In the genomic region with DNA sequence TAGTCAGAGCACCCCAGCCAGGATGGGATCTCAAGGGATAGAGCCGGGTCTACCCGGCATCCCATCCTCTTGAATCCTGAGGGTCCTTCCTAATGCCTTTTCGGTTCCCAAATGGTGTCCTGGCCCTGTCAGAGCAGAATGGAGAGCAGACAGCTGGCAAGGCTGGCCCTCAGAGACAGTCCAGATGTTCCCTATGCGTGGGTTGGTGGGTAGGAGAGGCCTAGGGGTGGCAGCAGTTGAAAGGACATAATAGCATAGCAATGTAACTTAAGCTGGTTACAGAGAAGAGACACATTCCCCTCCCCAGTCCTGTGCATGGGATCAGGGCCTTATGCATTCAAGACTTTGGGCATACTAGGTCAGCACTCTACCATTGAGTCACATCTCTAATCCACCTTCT, we compare ENCODE assay signal across 22 mouse cellular contexts. TPM values are rescaled to one million over a fixed set of nuclear protein-coding genes. Genes with fewer than 3 reads are reported as not detected.
DNase-seq lines count a peak whose midpoint lies in the region; ATAC-seq lines count a peak whose summit lies in the region.
"Had no signal": no experiment of that assay in that cellular context is flagged by ENCODE, and none has a peak within 500 bp of the region (broad histone marks: within the 10 kb centered on the region; RNA-seq: fewer than 3 reads in every experiment).

No protein-coding gene starts in this region.

- ATAC-seq in embryonic facial prominence, embryonic 15.5 days (ENCODE audit: insufficient number of reproducible peaks, low FRiP score, low TSS enrichment, low read depth): no peak
- no peak for ATAC-seq in heart, embryonic 16.5 days (replicated peaks; ENCODE audit: extremely low read depth, insufficient read depth, low FRiP score)
- ATAC-seq in kidney, embryonic 16.5 days (ENCODE audit: low FRiP score, low TSS enrichment): peak; percentile 36; the same call in 1 of the 2 replicates
- no peak for ATAC-seq in midbrain, embryonic 13.5 days
- ATAC-seq: activated CD4-positive, CD25-positive, alpha-beta regulatory T cell, adult 4 months; liver, postnatal 0 days; lung, postnatal 0 days had no signal

- peaks cover 53% of the 10 kb centered on the region for H3K4me1 ChIP-seq in embryonic facial prominence, embryonic 15.5 days
- H3K4me1 ChIP-seq in embryonic facial prominence, embryonic 10.5 days: peaks cover 56% of the 10 kb centered on the region
- peaks cover 29% of the 10 kb centered on the region for H3K4me1 ChIP-seq in heart, embryonic 16.5 days (ENCODE audit: control insufficient read depth, insufficient read depth, low read length)
- H3K4me1 ChIP-seq in kidney, embryonic 16.5 days (ENCODE audit: insufficient read depth, low read length): peaks cover 4% of the 10 kb centered on the region; the same call in 1 of the 2 replicates
- peaks cover 43% of the 10 kb centered on the region for H3K4me1 ChIP-seq in limb, embryonic 10.5 days
- peaks cover 36% of the 10 kb centered on the region for H3K4me1 ChIP-seq in midbrain, embryonic 13.5 days (replicated peaks)

- H3K4me3 ChIP-seq in embryonic facial prominence, embryonic 15.5 days (replicated peaks): no peak overlapping the region
- no peak overlapping the region for H3K4me3 ChIP-seq in embryonic facial prominence, embryonic 10.5 days
- H3K4me3 ChIP-seq in heart, embryonic 16.5 days (ENCODE audit: low read length): no peak overlapping the region
- no peak overlapping the region for H3K4me3 ChIP-seq in kidney, embryonic 16.5 days (ENCODE audit: low read length)
- no peak overlapping the region for H3K4me3 ChIP-seq in limb, embryonic 10.5 days
- no peak overlapping the region for H3K4me3 ChIP-seq in midbrain, embryonic 13.5 days (replicated peaks)
- H3K4me3 ChIP-seq: embryonic facial prominence, embryonic 12.5 days; heart, adult 2 months; layer of hippocampus, adult 2 months; limb, embryonic 12.5 days; midbrain, embryonic 12.5 days had no signal

- no peaks in the 10 kb centered on the region for H3K36me3 ChIP-seq in embryonic facial prominence, embryonic 15.5 days
- H3K36me3 ChIP-seq in embryonic facial prominence, embryonic 10.5 days (replicated peaks): peaks cover 35% of the 10 kb centered on the region
- peaks cover 4% of the 10 kb centered on the region for H3K36me3 ChIP-seq in heart, embryonic 16.5 days (ENCODE audit: control insufficient read depth, insufficient read depth)
- no peaks in the 10 kb centered on the region for H3K36me3 ChIP-seq in kidney, embryonic 16.5 days (ENCODE audit: insufficient read depth, low read length)
- 0 out of 2 replicates have a peak, but pooled peaks cover 3% of the 10 kb centered on the region for H3K36me3 ChIP-seq in limb, embryonic 10.5 days
- peaks cover 53% of the 10 kb centered on the region for H3K36me3 ChIP-seq in midbrain, embryonic 13.5 days

- no peaks in the 10 kb centered on the region for H3K9me3 ChIP-seq in embryonic facial prominence, embryonic 15.5 days (replicated peaks)
- no peaks in the 10 kb centered on the region for H3K9me3 ChIP-seq in embryonic facial prominence, embryonic 10.5 days
- no peaks in the 10 kb centered on the region for H3K9me3 ChIP-seq in heart, embryonic 16.5 days (replicated peaks; ENCODE audit: control insufficient read depth, low read length)
- no peaks in the 10 kb centered on the region for H3K9me3 ChIP-seq in kidney, embryonic 16.5 days (ENCODE audit: low read length)
- H3K9me3 ChIP-seq in limb, embryonic 10.5 days (replicated peaks): no peaks in the 10 kb centered on the region
- no peaks in the 10 kb centered on the region for H3K9me3 ChIP-seq in midbrain, embryonic 13.5 days
- H3K9me3 ChIP-seq: embryonic facial prominence, embryonic 12.5 days; limb, embryonic 12.5 days; midbrain, embryonic 12.5 days had no signal

- no peak overlapping the region for H3K4me2 ChIP-seq in embryonic facial prominence, embryonic 15.5 days (replicated peaks)
- H3K4me2 ChIP-seq in heart, embryonic 16.5 days (ENCODE audit: low read depth, low read length): no peak overlapping the region
- H3K4me2 ChIP-seq in kidney, embryonic 16.5 days (replicated peaks; ENCODE audit: low read depth, low read length): no peak overlapping the region
- H3K4me2 ChIP-seq in midbrain, embryonic 13.5 days (replicated peaks): no peak overlapping the region
- H3K4me2 ChIP-seq: embryonic facial prominence, embryonic 12.5 days; limb, embryonic 12.5 days; liver, embryonic 11.5 days; midbrain, embryonic 12.5 days had no signal

- 69% methylated on average over 4 of the region's 4 CpGs for WGBS in embryonic facial prominence, embryonic 15.5 days
- WGBS in embryonic facial prominence, embryonic 10.5 days: 85% methylated on average over 4 of the region's 4 CpGs
- WGBS in heart, embryonic 16.5 days: 84% methylated on average over 4 of the region's 4 CpGs
- 61% methylated on average over 4 of the region's 4 CpGs for WGBS in kidney, embryonic 16.5 days
- 85% methylated on average over 4 of the region's 4 CpGs for WGBS in limb, embryonic 10.5 days
- 76% methylated on average over 4 of the region's 4 CpGs for WGBS in midbrain, embryonic 13.5 days

- H3K9ac ChIP-seq in embryonic facial prominence, embryonic 15.5 days: no peak overlapping the region
- peak overlapping the region; percentile 22; the same call in 1 of the 2 replicates for H3K9ac ChIP-seq in heart, embryonic 16.5 days (ENCODE audit: low read length)
- H3K9ac ChIP-seq in kidney, embryonic 16.5 days (replicated peaks; ENCODE audit: low read length): no peak overlapping the region
- H3K9ac ChIP-seq in midbrain, embryonic 13.5 days (replicated peaks): no peak overlapping the region
- H3K9ac ChIP-seq: embryonic facial prominence, embryonic 12.5 days; limb, embryonic 12.5 days; liver, postnatal 0 days; midbrain, embryonic 12.5 days had no signal

- DNase-seq in embryonic facial prominence, embryonic 10.5 days (ENCODE audit: low spot score): no peak
- DNase-seq in heart, adult 9 months (ENCODE audit: low spot score in 2 of 2): no peak
- no peak for DNase-seq in kidney, postnatal 14 days
- DNase-seq in limb, embryonic 10.5 days (ENCODE audit: low spot score): no peak
- DNase-seq: adrenal gland, adult 8-10 months; cerebellum, postnatal 10 days; gastrocnemius, postnatal 36 days; heart, adult 2 months; kidney, postnatal 10 days; liver, postnatal 0 days; thymus, postnatal 14 days had no signal

- peak overlapping the region; percentile 44; the same call in 1 of the 2 replicates for H3K27ac ChIP-seq in embryonic facial prominence, embryonic 15.5 days (replicated peaks)
- no peak overlapping the region for H3K27ac ChIP-seq in embryonic facial prominence, embryonic 10.5 days (replicated peaks)
- peak overlapping the region; percentile 65; the same call in 1 of the 2 replicates for H3K27ac ChIP-seq in heart, embryonic 16.5 days (ENCODE audit: low read length)
- H3K27ac ChIP-seq in kidney, embryonic 16.5 days (ENCODE audit: low read length): no peak overlapping the region; the same call in 1 of the 2 replicates
- 0 out of 2 replicates have a peak overlapping the region, but pooled peaks have one; percentile 11 for H3K27ac ChIP-seq in limb, embryonic 10.5 days
- no peak overlapping the region for H3K27ac ChIP-seq in midbrain, embryonic 13.5 days
- H3K27ac ChIP-seq: embryonic facial prominence, embryonic 12.5 days; heart, adult 2 months; layer of hippocampus, adult 2 months; limb, embryonic 12.5 days; midbrain, embryonic 12.5 days had no signal

- H3K27me3 ChIP-seq in embryonic facial prominence, embryonic 15.5 days: no peaks in the 10 kb centered on the region
- H3K27me3 ChIP-seq in embryonic facial prominence, embryonic 10.5 days (replicated peaks; ENCODE audit: low read depth, poor library complexity, severe bottlenecking): no peaks in the 10 kb centered on the region
- no peaks in the 10 kb centered on the region for H3K27me3 ChIP-seq in heart, embryonic 16.5 days (ENCODE audit: control insufficient read depth, insufficient read depth, low read length)
- H3K27me3 ChIP-seq in kidney, embryonic 16.5 days (ENCODE audit: insufficient read depth, low read length): no peaks in the 10 kb centered on the region
- no peaks in the 10 kb centered on the region for H3K27me3 ChIP-seq in limb, embryonic 10.5 days (ENCODE audit: low read depth, poor library complexity, severe bottlenecking)
- H3K27me3 ChIP-seq in midbrain, embryonic 13.5 days: no peaks in the 10 kb centered on the region
- H3K27me3 ChIP-seq: embryonic facial prominence, embryonic 12.5 days; limb, embryonic 12.5 days; midbrain, embryonic 12.5 days had no signal

RNA-seq across cellular contexts. Expression of gene Gdpd5, which starts 14.2 kb away (rescaled TPM):
- polyA plus RNA-seq in embryonic facial prominence, embryonic 15.5 days (2015; fragmentation: Nextera tagmentation; extraction: Ambion mirVana): 15.1 and 17.5 TPM in 2 replicates
- polyA plus RNA-seq in embryonic facial prominence, embryonic 10.5 days (2016; fragmentation: Nextera tagmentation; extraction: Ambion mirVana): 21.4 TPM in 2 replicates
- polyA plus RNA-seq in heart, embryonic 16.5 days (2015; fragmentation: Nextera tagmentation; extraction: Ambion mirVana): 26.9 and 28.4 TPM in 2 replicates
- polyA plus RNA-seq in kidney, embryonic 16.5 days (2015; fragmentation: Nextera tagmentation; extraction: Ambion mirVana): 20.5 TPM in 2 replicates
- polyA plus RNA-seq in limb, embryonic 10.5 days (2016; fragmentation: Nextera tagmentation; extraction: Ambion mirVana): 9.9 and 12.3 TPM in 2 replicates
- polyA plus RNA-seq in midbrain, embryonic 13.5 days (2015; fragmentation: Nextera tagmentation; extraction: Ambion mirVana): 42.5 and 46.4 TPM in 2 replicates

RNA-seq across cellular contexts. Expression of gene Serpinh1, which starts 42.3 kb away (rescaled TPM):
- polyA plus RNA-seq in embryonic facial prominence, embryonic 15.5 days (2015; fragmentation: Nextera tagmentation; extraction: Ambion mirVana): 2,130 and 2,205 TPM in 2 replicates
- 1,061 and 1,072 TPM in 2 replicates for polyA plus RNA-seq in embryonic facial prominence, embryonic 10.5 days (2016; fragmentation: Nextera tagmentation; extraction: Ambion mirVana)
- polyA plus RNA-seq in heart, embryonic 16.5 days (2015; fragmentation: Nextera tagmentation; extraction: Ambion mirVana): 1,129 and 1,149 TPM in 2 replicates
- 1,752 and 1,857 TPM in 2 replicates for polyA plus RNA-seq in kidney, embryonic 16.5 days (2015; fragmentation: Nextera tagmentation; extraction: Ambion mirVana)
- 1,171 and 1,177 TPM in 2 replicates for polyA plus RNA-seq in limb, embryonic 10.5 days (2016; fragmentation: Nextera tagmentation; extraction: Ambion mirVana)
- polyA plus RNA-seq in midbrain, embryonic 13.5 days (2015; fragmentation: Nextera tagmentation; extraction: Ambion mirVana): 244 and 284 TPM in 2 replicates
- polyA plus RNA-seq: activated CD4-positive, CD25-positive, alpha-beta regulatory T cell, adult 4 months had no signal

Comparison
In these comparisons a context has a peak if more than half of its experiments do, and no peak if none do; other contexts are left out.
1. H3K27ac ChIP-seq: peak in embryonic facial prominence, embryonic 15.5 days (single experiment), heart, embryonic 16.5 days (single experiment) and limb, embryonic 10.5 days (single experiment); none in embryonic facial prominence, embryonic 10.5 days (single experiment), kidney, embryonic 16.5 days (single experiment) and midbrain, embryonic 13.5 days (single experiment).